Mouse (Mus musculus) limb, embryonic 15.5 days (tissue): Measurements from ENCODE around the gene Themis2. TPM values are rescaled to one million over a fixed set of nuclear protein-coding genes. Genes with fewer than 3 reads are reported as not detected.
A peak's percentile ranks its signal among the peaks of the same experiment; 100 is the strongest.
"Not testable (repeated sequence)": the region's sequence is repeated elsewhere in the genome, so short reads cannot be mapped to it uniquely, and the experiment has no call there.

Experiments
- ATAC-seq: fragments of 200-750 bp; cut with Nextera tagmentation; 2 replicates; pipeline ENCODE4 v1.8.0; 2017; ENCODE audit warnings: low read depth, moderate TSS enrichment; ENCODE audit not compliant: insufficient number of reproducible peaks, low FRiP score, low TSS enrichment
- H3K27ac ChIP-seq: fragments of 300-500 bp; sonication (generic); 2 replicates; pipeline ENCODE4 v1.5.1; 2015; ENCODE audit warnings: moderate library complexity, mild to moderate bottlenecking, inconsistent platforms
- H3K27me3 ChIP-seq: fragments of 300-500 bp; sonication (generic); 2 replicates; pipeline ENCODE4 v1.6.1; 2015; ENCODE audit warnings: inconsistent platforms
- H3K36me3 ChIP-seq: fragments of 300-500 bp; sonication (generic); 2 replicates; pipeline ENCODE4 v1.6.1; 2015; ENCODE audit warnings: inconsistent platforms
- H3K4me1 ChIP-seq: fragments of 300-500 bp; sonication (generic); 2 replicates; pipeline ENCODE4 v1.6.1; 2015; ENCODE audit warnings: inconsistent platforms
- H3K4me2 ChIP-seq: fragments of 300-500 bp; sonication (generic); 2 replicates; pipeline ENCODE4 v1.6.1; 2015; ENCODE audit warnings: mild to moderate bottlenecking, inconsistent platforms
- H3K4me3 ChIP-seq: fragments of 300-500 bp; sonication (generic); 2 replicates; pipeline ENCODE4 v1.5.1; 2015; ENCODE audit warnings: mild to moderate bottlenecking, inconsistent platforms
- H3K9ac ChIP-seq: fragments of 300-500 bp; sonication (generic); 2 replicates; pipeline ENCODE4 v1.6.1; 2015; ENCODE audit warnings: inconsistent platforms
- H3K9me3 ChIP-seq: fragments of 300-500 bp; sonication (generic); 2 replicates; pipeline ENCODE4 v1.6.1; 2016; ENCODE audit warnings: inconsistent platforms
- WGBS: fragments of 180-500 bp; shearing (Covaris S2); methylation state at CpG from one replicate; pipeline ENCODE4 v1.1.7; 2015; 5-methylcytosine and 5-hydroxymethylcytosine counted together
- polyA plus RNA-seq: library from polyadenylated mRNA; unstranded; fragments of >200 nt; fragmentation: Nextera tagmentation; extraction: Ambion mirVana; gene quantifications from 2 replicates; pipeline ENCODE4 v1.2.1, GENCODE M21; 2015

Gene Themis2
- polyA plus RNA-seq, 1 experiment from 2014 or later = 1.3 TPM

DNA sequence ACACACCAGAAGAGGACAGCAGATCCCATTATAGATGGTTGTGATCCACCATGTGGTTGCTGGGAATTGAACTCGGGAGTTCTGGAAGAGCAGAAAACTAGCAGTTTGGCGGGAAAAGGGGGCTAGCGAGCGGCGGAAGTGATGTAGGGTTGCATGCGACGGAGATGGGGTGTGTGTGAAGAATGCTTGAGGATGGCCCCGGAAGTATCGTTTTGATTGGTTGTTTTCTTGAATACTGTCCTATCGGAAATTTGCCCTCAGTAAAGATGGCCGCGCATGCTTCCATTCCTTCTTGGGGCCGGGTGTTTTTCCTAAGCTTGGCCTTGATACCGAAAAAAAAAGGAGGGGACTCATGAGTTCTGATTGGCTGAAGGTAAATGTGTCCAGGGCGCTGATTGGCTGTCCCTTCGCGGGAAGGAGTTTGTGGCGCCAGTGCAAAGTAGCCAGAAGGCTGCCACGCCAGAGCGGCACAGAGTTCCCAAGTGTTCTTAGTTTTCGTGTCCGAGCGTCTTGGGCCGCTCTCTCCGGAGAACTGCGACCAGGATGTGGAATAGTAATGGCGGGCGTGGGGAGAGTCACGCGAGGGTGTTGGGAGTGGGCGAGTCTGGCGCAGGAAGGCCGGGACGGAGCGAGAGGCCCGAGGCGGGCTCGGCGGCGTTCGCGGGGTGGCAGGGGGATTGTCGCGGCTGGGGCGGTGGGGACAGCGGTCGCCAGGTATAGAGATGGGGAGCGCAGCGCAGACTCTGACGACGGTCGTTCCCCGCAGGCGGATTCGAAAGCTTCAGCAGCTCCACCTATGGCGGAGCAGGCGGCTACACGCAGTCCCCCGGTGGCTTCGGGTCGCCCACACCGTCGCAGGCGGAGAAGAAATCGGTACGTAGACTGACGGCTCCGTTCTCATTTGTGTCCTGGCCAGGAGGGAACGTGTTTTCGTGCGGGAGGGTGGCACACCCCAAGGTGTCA, 28.0 kb downstream of the Themis2 start, which contains the start of gene Rpa2:
Gene Rpa2, plus strand, starts transcription at position 419 of the 963 bp plus-strand sequence.
- Histone ChIP-seq H3K36me3 (peaks cover 31% of the 10 kb centered on the region), H3K4me2 (peak within 1 kb of the TSS; percentile 56), H3K4me1 (peaks cover 8% of the 10 kb centered on the region; the same call in 1 of the 2 replicates), H3K27ac (peak within 1 kb of the TSS; percentile 81), H3K4me3 (peak within 1 kb of the TSS; percentile 71), H3K9ac (peak within 1 kb of the TSS; percentile 60), H3K27me3 (no peaks in the 10 kb centered on the region), H3K9me3 (no peaks in the 10 kb centered on the region)
- WGBS = under 1% methylated on average over 70 of the region's 71 CpGs
- peak; percentile 95 for ATAC-seq

- H3K4me2 ChIP-seq, H3K27ac ChIP-seq, H3K4me1 ChIP-seq, H3K27me3 ChIP-seq, H3K4me3 ChIP-seq, H3K36me3 ChIP-seq, H3K9ac ChIP-seq, H3K9me3 ChIP-seq, ATAC-seq: not testable (repeated sequence)
- WGBS = 87% methylated on average over 3 of the region's 3 CpGs
Measured at GRCm38 (mm10) chr4:132763125-132763524, 33.1 kb downstream of the Themis2 start.

DNA sequence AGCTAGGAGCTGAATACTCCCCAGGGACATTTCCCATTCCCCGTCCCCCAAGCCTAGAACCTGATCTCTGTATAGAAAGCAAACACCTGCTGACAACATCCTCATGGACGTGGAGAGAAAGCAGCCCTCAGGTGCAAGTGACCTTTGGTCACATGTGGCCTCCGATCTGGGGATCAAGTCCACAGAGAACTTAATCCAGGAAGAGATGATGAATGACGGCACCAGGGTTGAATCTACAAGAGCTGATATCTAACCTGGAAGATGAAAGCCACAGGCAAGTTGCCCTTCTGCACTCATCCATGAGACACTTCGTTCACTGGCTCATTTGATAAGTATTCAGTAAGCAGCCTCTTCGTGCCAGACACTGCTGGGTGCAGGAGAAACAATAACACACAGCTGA, 33.6 kb downstream of the Themis2 start:
- Histone ChIP-seq H3K4me1 (no peaks in the 10 kb centered on the region), H3K9me3 (no peaks in the 10 kb centered on the region), H3K36me3 (no peaks in the 10 kb centered on the region), H3K27ac (no peak overlapping the region), H3K27me3 (peaks cover 7% of the 10 kb centered on the region; the same call in 1 of the 2 replicates), H3K4me2 (no peak overlapping the region), H3K4me3 (no peak overlapping the region), H3K9ac (no peak overlapping the region)
- WGBS = 77% methylated on average over 6 of the region's 6 CpGs
- ATAC-seq = no peak

- H3K27me3 ChIP-seq = peaks cover 11% of the 10 kb centered on the region; the same call in 1 of the 2 replicates
- no peak overlapping the region for H3K9ac ChIP-seq
- ATAC-seq = no peak
- 69% methylated on average over 3 of the region's 3 CpGs for WGBS
- no peaks in the 10 kb centered on the region for H3K9me3 ChIP-seq
- H3K4me2 ChIP-seq = no peak overlapping the region
- H3K4me3 ChIP-seq = no peak overlapping the region
- H3K27ac ChIP-seq = no peak overlapping the region
- no peaks in the 10 kb centered on the region for H3K36me3 ChIP-seq
- peaks cover 9% of the 10 kb centered on the region for H3K4me1 ChIP-seq
Measured at GRCm38 (mm10) chr4:132760296-132760695, 35.9 kb downstream of the Themis2 start.

DNA sequence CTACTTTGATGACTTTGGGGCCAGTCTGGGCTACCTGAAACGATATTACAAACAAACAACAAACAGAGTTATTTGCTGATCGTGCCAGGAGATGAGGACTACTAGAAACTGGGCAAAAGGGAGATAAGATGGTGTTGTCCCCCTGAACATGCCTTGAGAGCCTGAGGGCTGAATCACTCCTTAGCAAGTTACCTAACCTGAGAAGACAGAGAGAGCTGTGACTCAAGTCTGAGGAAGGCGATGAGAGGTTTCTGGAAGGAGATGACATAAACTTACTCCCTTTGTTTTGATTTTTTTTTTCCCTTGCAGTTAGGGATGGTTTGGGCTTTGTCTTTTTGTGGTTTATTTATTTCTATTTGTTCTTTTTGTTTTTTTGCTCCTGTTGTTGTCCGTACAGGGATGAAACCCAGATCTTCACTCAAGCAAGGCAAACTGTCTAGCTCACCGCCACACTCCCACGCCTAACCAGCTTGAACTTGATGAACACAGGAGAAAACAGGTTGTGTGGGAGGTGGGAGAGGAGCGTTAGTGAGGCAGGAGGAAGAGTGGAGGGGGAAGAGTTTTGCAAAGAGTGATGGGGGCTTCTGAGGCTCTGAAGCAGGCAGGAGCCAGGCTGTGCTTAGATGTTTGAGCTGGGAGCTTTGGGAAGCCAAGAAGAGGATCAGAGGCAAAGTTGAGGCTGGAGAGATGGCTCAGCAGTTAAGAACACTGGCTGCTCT, 38.4 kb downstream of the Themis2 start:
- WGBS = 85% methylated on average over 7 of the region's 7 CpGs
- H3K9ac ChIP-seq = no peak overlapping the region
- H3K9me3 ChIP-seq = no peaks in the 10 kb centered on the region
- H3K4me3 ChIP-seq = no peak overlapping the region
- H3K27me3 ChIP-seq = peaks cover 11% of the 10 kb centered on the region; the same call in 1 of the 2 replicates
- no peak for ATAC-seq
- no peaks in the 10 kb centered on the region for H3K36me3 ChIP-seq
- H3K4me2 ChIP-seq = no peak overlapping the region; the same call in 1 of the 2 replicates
- H3K27ac ChIP-seq = no peak overlapping the region
- peaks cover 9% of the 10 kb centered on the region for H3K4me1 ChIP-seq

DNA sequence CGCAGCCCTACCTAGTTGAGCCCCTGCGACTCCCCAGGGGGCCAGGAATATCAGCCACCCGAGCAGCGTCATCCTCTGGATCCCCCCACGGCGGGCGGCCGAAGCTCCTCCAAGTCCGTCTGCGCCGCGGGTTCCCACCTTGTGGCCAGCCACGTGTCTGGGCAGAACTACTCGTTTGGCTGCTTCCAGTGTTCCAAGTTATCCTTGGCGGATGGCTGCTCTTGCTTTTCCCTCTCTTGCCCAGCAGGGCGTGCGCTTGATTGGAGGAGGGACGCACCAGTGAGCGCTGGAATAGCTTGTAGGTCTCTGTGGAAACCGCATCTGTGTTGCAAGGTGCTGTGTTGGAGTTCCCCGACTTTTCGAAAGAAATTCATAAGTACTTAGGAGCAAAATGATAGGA, 39.2 kb downstream of the Themis2 start, which contains the start of gene Smpdl3b:
Gene Smpdl3b, minus strand, starts transcription at position 279 of the 400 bp plus-strand sequence.
- ATAC-seq = peak; percentile 91
- no peak within 1 kb of the TSS for H3K27ac ChIP-seq
- under 1% methylated on average over 22 of the region's 22 CpGs for WGBS
- H3K9ac ChIP-seq = peak within 1 kb of the TSS; percentile 42; the same call in 1 of the 2 replicates
- H3K4me1 ChIP-seq = peaks cover 9% of the 10 kb centered on the region
- no peaks in the 10 kb centered on the region for H3K36me3 ChIP-seq
- no peaks in the 10 kb centered on the region for H3K9me3 ChIP-seq
- H3K4me2 ChIP-seq = peak within 1 kb of the TSS; percentile 90
- H3K27me3 ChIP-seq = peaks cover 11% of the 10 kb centered on the region; the same call in 1 of the 2 replicates
- H3K4me3 ChIP-seq = peak within 1 kb of the TSS; percentile 47

- Histone ChIP-seq H3K9ac (no peak overlapping the region), H3K9me3 (no peaks in the 10 kb centered on the region), H3K4me2 (no peak overlapping the region), H3K4me3 (no peak overlapping the region), H3K36me3 (no peaks in the 10 kb centered on the region), H3K27ac (no peak overlapping the region), H3K4me1 (peaks cover 9% of the 10 kb centered on the region), H3K27me3 (peaks cover 8% of the 10 kb centered on the region; the same call in 1 of the 2 replicates)
- ATAC-seq = no peak
- whole genome bisulfite sequencing = 76% methylated on average over 6 of the region's 6 CpGs
Measured at GRCm38 (mm10) chr4:132752992-132753391, 43.2 kb downstream of the Themis2 start.

DNA sequence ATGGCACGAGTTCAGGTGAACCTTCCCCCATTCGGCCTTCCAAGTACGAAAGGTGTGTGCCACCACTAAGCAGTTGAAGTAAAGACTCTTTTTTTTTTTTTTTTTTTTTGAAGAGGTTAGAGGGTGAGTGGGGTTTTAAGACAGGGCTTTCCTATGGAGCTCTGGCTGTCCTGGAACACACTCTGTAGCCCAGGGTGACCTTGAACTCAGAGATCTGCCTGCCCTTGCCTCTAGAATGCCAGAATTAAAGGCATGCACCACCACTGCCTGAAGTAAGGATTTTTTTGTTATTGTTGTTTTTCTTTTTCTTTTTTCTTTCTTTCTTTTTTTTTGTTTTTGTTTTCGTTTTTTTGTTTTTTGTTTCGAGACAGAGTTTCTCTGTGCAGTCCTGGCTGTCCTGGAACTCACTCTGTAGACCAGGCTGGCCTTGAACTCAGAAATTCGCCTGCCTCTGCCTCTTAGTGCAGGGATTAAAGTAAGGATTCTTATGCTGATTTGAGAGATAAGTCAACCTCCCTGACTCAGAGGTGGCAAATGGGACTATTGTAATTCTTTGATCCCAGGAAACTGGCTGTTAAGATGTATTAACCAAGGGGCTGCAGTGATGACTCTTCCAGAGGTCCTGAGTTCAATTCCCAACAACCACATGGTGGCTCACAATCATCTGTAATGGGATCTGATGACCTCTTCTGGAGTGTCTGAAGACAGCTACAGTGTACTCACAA, 46.8 kb downstream of the Themis2 start:
- no peak for ATAC-seq
- no peak overlapping the region for H3K4me3 ChIP-seq
- no peaks in the 10 kb centered on the region for H3K4me1 ChIP-seq
- H3K9ac ChIP-seq = no peak overlapping the region
- H3K27me3 ChIP-seq = no peaks in the 10 kb centered on the region
- H3K9me3 ChIP-seq = no peaks in the 10 kb centered on the region
- 81% methylated on average over 6 of the region's 6 CpGs for WGBS
- H3K27ac ChIP-seq = no peak overlapping the region
- H3K36me3 ChIP-seq = no peaks in the 10 kb centered on the region
- H3K4me2 ChIP-seq = no peak overlapping the region

DNA sequence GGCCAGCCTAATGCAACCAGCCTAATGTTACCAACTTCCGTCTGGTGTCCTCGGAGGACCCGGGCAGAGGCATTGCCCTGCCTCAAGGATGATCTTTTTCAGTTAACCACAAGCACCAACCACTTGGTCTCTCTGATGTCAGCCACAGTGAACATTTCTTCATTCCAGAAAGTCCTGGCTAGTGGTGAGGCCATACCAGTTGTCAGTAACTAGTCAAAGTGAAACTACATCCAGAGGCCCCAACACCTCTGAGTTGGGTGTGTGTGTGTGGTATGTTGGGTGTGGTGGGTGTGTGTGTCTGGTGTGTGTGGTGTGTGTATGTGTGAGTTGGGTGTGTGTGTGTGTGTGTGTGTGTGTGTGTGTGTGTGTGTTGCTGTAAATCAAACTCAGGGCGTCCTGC, 47.4 kb downstream of the Themis2 start:
- Histone ChIP-seq H3K4me2 (no peak overlapping the region), H3K9me3 (no peaks in the 10 kb centered on the region), H3K4me3 (no peak overlapping the region), H3K4me1 (no peaks in the 10 kb centered on the region), H3K27me3 (no peaks in the 10 kb centered on the region), H3K27ac (no peak overlapping the region), H3K36me3 (no peaks in the 10 kb centered on the region), H3K9ac (no peak overlapping the region)
- no peak for ATAC-seq
- WGBS = 88% methylated on average over 4 of the region's 4 CpGs

- Histone ChIP-seq H3K9me3 (no peaks in the 10 kb centered on the region), H3K4me3 (no peak overlapping the region), H3K9ac (no peak overlapping the region), H3K4me1 (no peaks in the 10 kb centered on the region), H3K27me3 (no peaks in the 10 kb centered on the region), H3K4me2 (no peak overlapping the region), H3K36me3 (no peaks in the 10 kb centered on the region), H3K27ac (peak overlapping the region; percentile 33; the same call in 1 of the 2 replicates)
- WGBS = 69% methylated on average over 9 of the region's 9 CpGs
- ATAC-seq = no peak
Measured at GRCm38 (mm10) chr4:132747664-132748259, 48.4 kb downstream of the Themis2 start.

- peak overlapping the region; percentile 33; the same call in 1 of the 2 replicates for H3K27ac ChIP-seq
- no peak for ATAC-seq
- H3K4me1 ChIP-seq = no peaks in the 10 kb centered on the region
- H3K36me3 ChIP-seq = no peaks in the 10 kb centered on the region
- no peaks in the 10 kb centered on the region for H3K27me3 ChIP-seq
- H3K4me3 ChIP-seq = no peak overlapping the region
- H3K9ac ChIP-seq = no peak overlapping the region
- no peaks in the 10 kb centered on the region for H3K9me3 ChIP-seq
- WGBS = 81% methylated on average over 9 of the region's 9 CpGs
- H3K4me2 ChIP-seq = no peak overlapping the region
Measured at GRCm38 (mm10) chr4:132746911-132747517, 49.2 kb downstream of the Themis2 start.
